Mouse (Mus musculus) induced T-regulatory cell, adult 2 months (primary cell): ENCODE data around the gene 1700113H08Rik.

ENCODE experiments used
- DNase-seq: peaks from one replicate; pipeline ENCODE4 v3.0.0-alpha.2; 2012; ENCODE audit warnings: low read depth

1700113H08Rik gene

GRCm38 (mm10) chr10:87209466-87209865, 151.6 kb downstream of the 1700113H08Rik start:
- no peak for DNase-seq

DNA sequence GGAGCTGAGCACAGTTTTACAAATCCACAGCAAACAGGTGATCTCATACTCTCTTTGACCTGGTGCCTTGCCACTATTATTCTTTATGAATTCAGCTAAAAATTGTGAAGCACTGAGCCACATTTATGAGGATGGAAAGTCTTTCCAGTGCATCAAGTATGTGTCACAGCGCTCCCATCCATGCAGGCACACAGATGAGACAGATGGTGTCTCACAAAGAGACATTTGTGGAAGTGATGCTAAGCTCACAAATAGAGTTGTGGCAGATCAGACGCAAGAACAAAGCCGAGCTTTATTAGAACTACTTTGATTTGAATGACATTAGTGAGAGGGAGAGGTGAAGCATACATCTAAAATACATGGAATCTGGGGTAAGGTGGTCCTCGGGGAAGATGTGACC, 153.2 kb downstream of the 1700113H08Rik start:
- no peak for DNase-seq

DNA sequence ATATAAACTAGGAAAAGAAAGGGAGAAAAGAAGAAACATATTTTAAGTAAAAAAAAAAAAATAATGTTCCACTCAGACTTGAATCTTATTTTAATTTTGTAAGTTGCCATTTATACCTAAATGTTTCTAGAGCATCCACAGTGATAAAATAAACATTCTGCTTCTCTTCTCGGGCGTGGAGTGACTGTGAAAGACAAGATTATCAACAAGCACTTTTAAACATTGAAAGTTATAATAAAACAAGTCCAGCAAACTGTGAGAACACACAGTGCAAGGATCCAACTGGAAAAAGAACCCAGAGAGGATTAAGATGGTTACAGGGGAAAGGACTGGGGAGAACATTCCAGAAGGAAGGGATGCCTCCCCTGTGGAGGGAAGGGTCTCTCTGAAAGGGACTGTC, 155.0 kb downstream of the 1700113H08Rik start:
- no peak for DNase-seq

DNA sequence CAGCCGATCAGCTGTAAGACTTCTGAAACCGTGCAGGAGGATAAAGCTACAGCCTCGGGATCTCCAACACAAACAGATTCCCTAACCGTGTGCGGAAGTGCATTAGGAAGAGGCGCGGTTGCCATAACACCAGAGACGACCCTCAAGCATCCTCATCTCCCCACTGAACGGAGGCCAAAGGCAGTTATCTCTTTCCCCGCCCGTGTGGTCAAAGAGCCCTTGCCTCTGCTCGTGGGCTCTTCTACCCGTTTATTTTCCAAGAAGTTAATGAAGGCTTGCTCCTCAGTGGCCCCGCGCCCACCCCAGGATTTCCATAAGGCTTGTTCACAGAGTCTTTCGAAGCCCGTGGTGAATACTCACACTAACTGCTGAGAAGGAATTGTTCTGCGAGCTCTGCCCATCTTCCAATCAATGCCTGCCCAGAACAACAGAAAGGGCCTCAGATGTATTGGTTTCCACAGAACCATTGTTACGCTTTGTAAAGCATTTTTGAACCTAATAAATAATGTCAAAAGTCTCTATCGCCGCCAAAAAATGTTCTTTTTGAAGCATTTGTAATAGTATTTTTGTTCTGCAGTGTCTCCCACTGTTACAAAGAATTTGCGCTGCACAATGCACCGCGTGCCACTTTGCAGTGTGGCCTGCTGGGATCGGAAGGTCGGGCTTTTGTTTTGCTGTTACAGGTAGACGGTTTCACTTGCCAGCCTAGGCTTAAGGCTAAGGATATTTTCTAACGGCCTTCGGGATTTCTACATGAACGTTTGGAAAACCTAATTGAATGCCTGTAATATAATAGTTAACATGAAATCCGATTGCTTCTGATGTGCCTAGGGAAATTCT, 172.4 kb downstream of the 1700113H08Rik start:
- no peak for DNase-seq

DNA sequence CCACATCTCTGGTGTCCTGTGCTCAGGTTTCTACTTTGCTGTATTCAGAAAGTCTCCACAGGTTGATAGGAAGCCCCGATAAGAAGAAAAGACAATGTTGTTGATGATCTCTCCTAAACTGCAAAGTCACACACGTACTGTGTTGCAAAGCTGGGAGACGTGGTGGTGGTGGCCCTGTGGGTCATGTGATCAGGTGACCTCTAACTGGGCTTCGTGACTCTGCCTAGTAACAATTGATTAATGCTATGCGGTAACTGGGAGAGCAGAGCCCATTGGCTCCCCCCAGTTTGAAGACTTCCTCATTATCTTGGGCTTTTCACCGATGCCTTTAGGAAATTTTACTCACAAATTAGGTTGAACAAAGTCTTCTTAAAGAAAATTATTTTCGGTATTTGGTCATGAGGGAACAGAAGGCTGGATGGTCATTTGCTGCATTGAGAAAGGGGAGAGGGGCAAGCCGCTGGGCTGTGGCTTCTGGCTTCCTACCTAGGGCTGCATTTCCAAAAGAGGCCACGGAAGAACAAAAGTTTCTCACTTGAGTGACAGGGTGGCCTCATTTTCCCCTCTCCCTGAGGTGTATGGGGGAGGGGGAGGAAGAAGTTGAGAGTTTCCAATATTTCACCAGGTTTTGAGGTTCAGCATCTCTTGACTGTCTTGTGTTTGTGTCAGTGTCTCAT, 181.6 kb downstream of the 1700113H08Rik start:
- no peak for DNase-seq

DNA sequence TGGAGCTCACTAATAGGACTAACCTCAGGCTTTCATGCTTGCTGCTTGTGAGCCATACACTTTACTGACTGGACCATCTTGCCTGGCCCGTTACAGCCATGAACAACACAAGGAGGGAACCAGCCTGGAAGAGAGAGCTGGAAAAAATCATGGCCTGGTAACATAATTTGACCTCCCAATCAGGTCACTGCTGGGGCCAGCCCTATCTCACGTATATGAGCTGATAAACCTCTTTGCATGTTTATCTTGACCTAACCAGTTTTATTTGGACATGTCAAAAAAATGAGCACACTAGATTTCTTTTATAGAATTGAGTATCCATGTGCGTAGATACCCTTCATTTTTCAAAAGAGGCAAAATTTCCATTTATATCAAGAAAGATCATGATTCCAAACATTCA, 213.9 kb downstream of the 1700113H08Rik start:
- DNase-seq = no peak

- DNase-seq = no peak
Observed at GRCm38 (mm10) chr10:87272133-87272622, 214.3 kb downstream of the 1700113H08Rik start.

- no peak for DNase-seq
Observed at GRCm38 (mm10) chr10:87275075-87275474, 217.2 kb downstream of the 1700113H08Rik start.
